Mouse (Mus musculus): Measurements from ENCODE around the gene Gm17324. TPM values are rescaled to one million over a fixed set of nuclear protein-coding genes. Genes with fewer than 3 reads are reported as not detected.

Gene Gm17324
- polyA plus RNA-seq (2015; fragmentation: Nextera tagmentation; extraction: Ambion mirVana), result 3.4 and 4.8 TPM in 2 replicates

GRCm38 (mm10) chr9:78447973-78448873 is at the start of gene Gm17324, which contains the start of gene Mto1:
TSS of gene Gm17324 (minus strand) at chr9:78448786.
TSS of gene Mto1 (plus strand) at chr9:78448208.

GRCm38 (mm10) chr9:78488890-78489420 is 40.4 kb upstream of the Gm17324 start, which contains the start of gene Eef1a1:
TSS of gene Eef1a1 (minus strand) at chr9:78489151.

GRCm38 (mm10) chr9:78442579-78443392 is 5.8 kb downstream of the Gm17324 start, which contains the start of gene Cgas:
TSS of gene Cgas (minus strand) at chr9:78443237.

Small RNAs within 50 kb of the gene (microRNA-seq; reads per million reads assigned to microRNA genes)
- gene Gm26377, result not detected

Other genes with a start within 250 kb of the Gm17324 start
- not detected in 2 replicates for gene Gsta1, start 218.1 kb downstream of the Gm17324 start, polyA plus RNA-seq (2015; fragmentation: Nextera tagmentation; extraction: Ambion mirVana)
- gene Gm3776, start 191.7 kb downstream of the Gm17324 start, polyA plus RNA-seq (2015; fragmentation: Nextera tagmentation; extraction: Ambion mirVana), result not detected in 2 replicates
- gene Gm10639, start 158.9 kb downstream of the Gm17324 start, polyA plus RNA-seq (2015; fragmentation: Nextera tagmentation; extraction: Ambion mirVana), result not detected in 2 replicates
- gene Omt2a, start 134.0 kb downstream of the Gm17324 start, polyA plus RNA-seq (2015; fragmentation: Nextera tagmentation; extraction: Ambion mirVana), result not detected in 2 replicates
- gene Omt2b, start 121.2 kb downstream of the Gm17324 start, polyA plus RNA-seq (2015; fragmentation: Nextera tagmentation; extraction: Ambion mirVana), result not detected in 2 replicates
- not detected in 2 replicates for gene Gsta2, start 93.0 kb downstream of the Gm17324 start, polyA plus RNA-seq (2015; fragmentation: Nextera tagmentation; extraction: Ambion mirVana)
- gene Dppa5a, start 80.6 kb downstream of the Gm17324 start, polyA plus RNA-seq (2015; fragmentation: Nextera tagmentation; extraction: Ambion mirVana), result 5.0 and 5.3 TPM in 2 replicates
- 3.8 and 4.1 TPM in 2 replicates for gene Ooep, start 70.1 kb downstream of the Gm17324 start, polyA plus RNA-seq (2015; fragmentation: Nextera tagmentation; extraction: Ambion mirVana)
- 0.20 and 0.40 TPM in 2 replicates for gene Ddx43, start 53.0 kb downstream of the Gm17324 start, polyA plus RNA-seq (2015; fragmentation: Nextera tagmentation; extraction: Ambion mirVana)
- 0.76 and 1.2 TPM in 2 replicates for gene Cgas, start 5.5 kb downstream of the Gm17324 start, polyA plus RNA-seq (2015; fragmentation: Nextera tagmentation; extraction: Ambion mirVana)
- gene Mto1, start 578 bp downstream of the Gm17324 start, polyA plus RNA-seq (2015; fragmentation: Nextera tagmentation; extraction: Ambion mirVana), result 25.7 and 26.4 TPM in 2 replicates
- gene Eef1a1, start 40.4 kb upstream of the Gm17324 start, polyA plus RNA-seq (2015; fragmentation: Nextera tagmentation; extraction: Ambion mirVana), result 2,333 and 2,366 TPM in 2 replicates
- gene Slc17a5, start 139.3 kb upstream of the Gm17324 start, polyA plus RNA-seq (2015; fragmentation: Nextera tagmentation; extraction: Ambion mirVana), result 14.6 and 15.0 TPM in 2 replicates
- 2.1 and 2.5 TPM in 2 replicates for gene Cd109, start 166.8 kb upstream of the Gm17324 start, polyA plus RNA-seq (2015; fragmentation: Nextera tagmentation; extraction: Ambion mirVana)